Mouse (Mus musculus) limb, embryonic 15.5 days (tissue): ENCODE results near the gene Kat2b. TPM values are rescaled to one million over a fixed set of nuclear protein-coding genes. Genes with fewer than 3 reads are reported as not detected.
"Not testable (repeated sequence)": the region's sequence is repeated elsewhere in the genome, so short reads cannot be mapped to it uniquely, and the experiment has no call there.

ENCODE experiments used
- ATAC-seq: fragments of 200-750 bp; cut with Nextera tagmentation; 2 replicates; pipeline ENCODE4 v1.8.0; 2017; ENCODE audit warnings: low read depth, moderate TSS enrichment; ENCODE audit not compliant: insufficient number of reproducible peaks, low FRiP score, low TSS enrichment
- H3K27ac ChIP-seq: fragments of 300-500 bp; sonication (generic); 2 replicates; pipeline ENCODE4 v1.5.1; 2015; ENCODE audit warnings: moderate library complexity, mild to moderate bottlenecking, inconsistent platforms
- H3K27me3 ChIP-seq: fragments of 300-500 bp; sonication (generic); 2 replicates; pipeline ENCODE4 v1.6.1; 2015; ENCODE audit warnings: inconsistent platforms
- H3K36me3 ChIP-seq: fragments of 300-500 bp; sonication (generic); 2 replicates; pipeline ENCODE4 v1.6.1; 2015; ENCODE audit warnings: inconsistent platforms
- H3K4me1 ChIP-seq: fragments of 300-500 bp; sonication (generic); 2 replicates; pipeline ENCODE4 v1.6.1; 2015; ENCODE audit warnings: inconsistent platforms
- H3K4me2 ChIP-seq: fragments of 300-500 bp; sonication (generic); 2 replicates; pipeline ENCODE4 v1.6.1; 2015; ENCODE audit warnings: mild to moderate bottlenecking, inconsistent platforms
- H3K4me3 ChIP-seq: fragments of 300-500 bp; sonication (generic); 2 replicates; pipeline ENCODE4 v1.5.1; 2015; ENCODE audit warnings: mild to moderate bottlenecking, inconsistent platforms
- H3K9ac ChIP-seq: fragments of 300-500 bp; sonication (generic); 2 replicates; pipeline ENCODE4 v1.6.1; 2015; ENCODE audit warnings: inconsistent platforms
- H3K9me3 ChIP-seq: fragments of 300-500 bp; sonication (generic); 2 replicates; pipeline ENCODE4 v1.6.1; 2016; ENCODE audit warnings: inconsistent platforms
- WGBS: fragments of 180-500 bp; shearing (Covaris S2); methylation state at CpG from one replicate; pipeline ENCODE4 v1.1.7; 2015; 5-methylcytosine and 5-hydroxymethylcytosine counted together
- polyA plus RNA-seq: library from polyadenylated mRNA; unstranded; fragments of >200 nt; fragmentation: Nextera tagmentation; extraction: Ambion mirVana; gene quantifications from 2 replicates; pipeline ENCODE4 v1.2.1, GENCODE M21; 2015

The Kat2b gene
- polyA plus RNA-seq, 1 experiment from 2014 or later = 6.6 TPM

- H3K27ac ChIP-seq = no peak overlapping the region
- no peak for ATAC-seq
- H3K9me3 ChIP-seq = no peaks in the 10 kb centered on the region
- no peaks in the 10 kb centered on the region for H3K27me3 ChIP-seq
- 9% methylated on average over 1 of the region's 1 CpGs for WGBS
- peak overlapping the region; percentile 41; the same call in 1 of the 2 replicates for H3K9ac ChIP-seq
- H3K36me3 ChIP-seq = peaks cover 12% of the 10 kb centered on the region
- peak overlapping the region; percentile 59 for H3K4me2 ChIP-seq
- peaks cover 4% of the 10 kb centered on the region; the same call in 1 of the 2 replicates for H3K4me1 ChIP-seq
- H3K4me3 ChIP-seq = peak overlapping the region; percentile 64
These were observed 121.7 kb downstream of the Kat2b start for GRCm38 (mm10) chr17:53688321-53688720.

DNA sequence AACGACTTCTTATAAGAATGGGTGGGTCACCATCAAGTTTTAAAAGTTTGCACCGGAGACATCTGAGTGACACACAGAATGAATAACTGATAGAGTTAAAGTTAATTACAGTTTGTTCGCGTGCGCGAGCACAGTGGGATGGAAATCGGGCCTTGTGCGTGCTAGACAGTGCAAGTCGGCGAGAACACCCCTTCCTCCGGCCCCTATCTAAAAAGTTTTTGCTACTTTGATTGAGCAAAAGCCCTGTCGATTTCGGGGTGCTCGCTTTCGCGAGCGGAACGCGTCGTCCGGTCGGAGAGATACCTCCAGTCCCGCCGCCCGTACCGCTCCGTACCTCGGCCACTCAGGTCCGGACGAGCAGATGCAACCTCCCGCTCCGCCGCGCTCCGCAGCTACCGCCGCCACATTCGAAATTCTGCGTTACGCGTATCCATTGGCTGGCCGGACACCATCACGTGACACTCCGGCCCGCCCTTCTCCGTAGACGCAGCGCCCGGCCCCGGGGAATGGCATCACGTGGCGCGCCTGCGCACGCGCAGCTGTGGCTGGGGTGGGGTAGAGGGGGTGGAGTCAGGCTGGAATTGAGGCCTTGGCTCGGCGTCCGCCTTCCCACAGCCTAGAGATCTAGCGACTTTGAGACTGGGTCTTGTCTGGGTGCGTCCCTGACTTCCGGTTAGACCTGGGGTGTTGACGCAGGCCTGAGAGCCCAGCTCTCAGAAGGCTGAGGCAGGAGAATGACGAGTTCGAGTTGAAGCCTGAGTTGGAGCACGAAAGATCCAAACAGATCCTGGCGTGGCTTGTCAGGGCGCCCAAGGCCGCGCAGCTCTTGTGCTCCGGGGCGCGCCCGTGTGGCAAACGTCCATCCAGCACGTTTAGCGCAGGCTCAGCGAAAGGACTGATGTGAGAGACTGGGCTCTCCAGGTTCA, 122.5 kb downstream of the Kat2b start, which contains the start of gene Sgo1:
Gene Sgo1 (minus strand): TSS at position 457 of the 926 bp plus-strand sequence.
- under 1% methylated on average over 78 of the region's 78 CpGs for WGBS
- Histone ChIP-seq H3K36me3 (peaks cover 12% of the 10 kb centered on the region), H3K27ac (peak within 1 kb of the TSS; percentile 97), H3K9me3 (no peaks in the 10 kb centered on the region), H3K4me1 (peaks cover 4% of the 10 kb centered on the region; the same call in 1 of the 2 replicates), H3K27me3 (no peaks in the 10 kb centered on the region), H3K9ac (peak within 1 kb of the TSS; percentile 41), H3K4me3 (peak within 1 kb of the TSS; percentile 64), H3K4me2 (peak within 1 kb of the TSS; percentile 59)
- ATAC-seq = peak; percentile 99

GRCm38 (mm10) chr17:53689946-53690345, 123.3 kb downstream of the Kat2b start:
- Histone ChIP-seq H3K4me1 (peaks cover 4% of the 10 kb centered on the region; the same call in 1 of the 2 replicates), H3K27me3 (no peaks in the 10 kb centered on the region), H3K9me3 (no peaks in the 10 kb centered on the region), H3K9ac (peak overlapping the region; percentile 37), H3K36me3 (peaks cover 4% of the 10 kb centered on the region; the same call in 1 of the 2 replicates), H3K4me2 (peak overlapping the region; percentile 59), H3K27ac (peak overlapping the region; percentile 97), H3K4me3 (peak overlapping the region; percentile 64)
- WGBS = 25% methylated on average over 7 of the region's 7 CpGs
- ATAC-seq = no peak

DNA sequence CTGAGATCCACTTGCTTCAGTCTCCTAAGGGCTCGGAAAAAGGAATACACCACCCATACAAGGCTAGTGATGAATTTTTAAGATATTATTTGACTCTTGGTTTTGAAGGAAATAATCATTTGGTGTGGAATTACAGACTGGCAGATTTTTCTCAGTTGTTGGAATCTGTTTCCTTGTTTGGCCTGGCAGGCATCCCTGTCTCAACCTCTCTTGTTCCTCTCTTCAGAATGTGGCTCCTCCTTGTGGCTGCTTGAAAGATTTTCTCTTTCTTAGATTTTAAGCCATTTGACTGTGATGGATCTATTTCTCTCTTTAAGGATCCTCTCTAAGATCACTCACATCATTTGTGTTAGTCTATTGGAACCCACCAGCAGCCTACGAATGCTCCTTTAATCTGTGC, 127.4 kb downstream of the Kat2b start:
- H3K9me3 ChIP-seq = no peaks in the 10 kb centered on the region
- H3K9ac ChIP-seq = no peak overlapping the region
- no peak for ATAC-seq
- 78% methylated on average over 2 of the region's 2 CpGs for WGBS
- no peak overlapping the region for H3K4me3 ChIP-seq
- no peaks in the 10 kb centered on the region for H3K4me1 ChIP-seq
- H3K4me2 ChIP-seq = no peak overlapping the region
- H3K27ac ChIP-seq = no peak overlapping the region
- H3K36me3 ChIP-seq = no peaks in the 10 kb centered on the region
- H3K27me3 ChIP-seq = no peaks in the 10 kb centered on the region

DNA sequence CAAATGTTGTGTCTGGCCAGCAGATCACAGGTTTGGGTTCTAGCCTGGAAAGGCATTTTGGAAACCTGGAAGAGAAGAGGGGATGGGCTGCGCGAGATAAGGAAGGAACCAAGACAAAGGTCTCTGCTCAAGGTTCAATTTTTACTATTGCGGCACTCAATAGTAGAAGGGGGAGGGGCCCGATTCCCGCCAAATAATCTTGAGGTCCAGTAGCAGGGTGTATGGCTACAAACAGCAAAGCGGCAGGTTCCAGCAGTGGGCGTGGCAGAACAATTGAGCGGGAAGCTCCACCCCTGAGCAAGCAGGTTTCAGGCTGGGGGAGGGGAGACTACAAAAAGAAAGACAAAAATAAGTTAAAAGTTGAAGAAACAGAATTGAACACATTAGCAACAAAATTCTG, 130.9 kb downstream of the Kat2b start:
- H3K36me3 ChIP-seq, H3K9ac ChIP-seq, H3K4me2 ChIP-seq, H3K4me1 ChIP-seq, H3K4me3 ChIP-seq, H3K9me3 ChIP-seq, H3K27me3 ChIP-seq, ATAC-seq, H3K27ac ChIP-seq: not testable (repeated sequence)
- 89% methylated on average over 8 of the region's 8 CpGs for WGBS

- no peaks in the 10 kb centered on the region for H3K9me3 ChIP-seq
- H3K27ac ChIP-seq = no peak overlapping the region
- WGBS = 48% methylated on average over 1 of the region's 1 CpGs
- no peak overlapping the region for H3K9ac ChIP-seq
- no peak for ATAC-seq
- H3K4me3 ChIP-seq = no peak overlapping the region
- no peaks in the 10 kb centered on the region for H3K36me3 ChIP-seq
- H3K4me2 ChIP-seq = no peak overlapping the region
- H3K27me3 ChIP-seq = no peaks in the 10 kb centered on the region
- H3K4me1 ChIP-seq = no peaks in the 10 kb centered on the region
These were observed 147.8 kb downstream of the Kat2b start for GRCm38 (mm10) chr17:53714453-53714852.

DNA sequence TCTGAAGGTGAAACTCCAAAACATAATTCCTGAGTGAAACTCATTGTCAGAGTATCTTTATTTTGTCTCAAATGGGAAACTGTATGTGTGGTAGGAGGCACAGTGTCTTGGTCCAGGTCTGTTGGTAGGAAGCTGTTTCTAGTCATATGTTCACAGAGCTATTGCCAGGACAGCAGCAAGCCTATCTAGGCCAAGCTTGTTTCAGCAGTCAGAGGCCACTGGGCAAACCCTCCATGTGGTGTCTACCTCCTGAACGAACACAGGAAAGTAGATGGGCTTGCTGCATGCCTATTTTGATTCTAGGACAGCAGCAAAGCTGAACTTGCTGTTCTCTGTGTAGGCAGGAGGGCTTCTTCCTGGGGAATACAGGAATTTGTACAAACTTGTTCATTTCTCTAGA, 148.5 kb downstream of the Kat2b start:
- not testable (repeated sequence) for H3K27ac ChIP-seq, H3K4me1 ChIP-seq, ATAC-seq, H3K27me3 ChIP-seq, H3K4me3 ChIP-seq, H3K9ac ChIP-seq, H3K4me2 ChIP-seq, H3K36me3 ChIP-seq, H3K9me3 ChIP-seq
- WGBS = 56% methylated on average over 1 of the region's 1 CpGs

GRCm38 (mm10) chr17:53718474-53718873, 151.8 kb downstream of the Kat2b start:
- Histone ChIP-seq H3K9ac (no peak overlapping the region), H3K27me3 (no peaks in the 10 kb centered on the region), H3K4me3 (no peak overlapping the region), H3K27ac (no peak overlapping the region), H3K4me1 (no peaks in the 10 kb centered on the region), H3K36me3 (no peaks in the 10 kb centered on the region), H3K4me2 (no peak overlapping the region), H3K9me3 (no peaks in the 10 kb centered on the region)
- no peak for ATAC-seq
- WGBS = 62% methylated on average over 1 of the region's 1 CpGs

GRCm38 (mm10) chr17:53718916-53719315, 152.3 kb downstream of the Kat2b start:
- H3K27me3 ChIP-seq, H3K4me1 ChIP-seq, H3K9ac ChIP-seq, H3K9me3 ChIP-seq, H3K27ac ChIP-seq, H3K36me3 ChIP-seq, H3K4me2 ChIP-seq, ATAC-seq, H3K4me3 ChIP-seq: not testable (repeated sequence)
- WGBS = 77% methylated on average over 3 of the region's 3 CpGs

Other genes with a start within 250 kb of the Kat2b start
- gene Efhb, start 103.5 kb upstream of the Kat2b start, polyA plus RNA-seq = 0.40 and 0.71 TPM in 2 replicates
- gene Rab5a, start 87.6 kb upstream of the Kat2b start, polyA plus RNA-seq = 87.3 and 91.6 TPM in 2 replicates
- gene Pp2d1, start 27.4 kb upstream of the Kat2b start, polyA plus RNA-seq = 0.19 and 0.20 TPM in 2 replicates
- 26.5 and 28.2 TPM in 2 replicates for gene Sgo1, start 122.5 kb downstream of the Kat2b start, polyA plus RNA-seq